ENCODE assay signal across 36 mouse cellular contexts in the genomic region with DNA sequence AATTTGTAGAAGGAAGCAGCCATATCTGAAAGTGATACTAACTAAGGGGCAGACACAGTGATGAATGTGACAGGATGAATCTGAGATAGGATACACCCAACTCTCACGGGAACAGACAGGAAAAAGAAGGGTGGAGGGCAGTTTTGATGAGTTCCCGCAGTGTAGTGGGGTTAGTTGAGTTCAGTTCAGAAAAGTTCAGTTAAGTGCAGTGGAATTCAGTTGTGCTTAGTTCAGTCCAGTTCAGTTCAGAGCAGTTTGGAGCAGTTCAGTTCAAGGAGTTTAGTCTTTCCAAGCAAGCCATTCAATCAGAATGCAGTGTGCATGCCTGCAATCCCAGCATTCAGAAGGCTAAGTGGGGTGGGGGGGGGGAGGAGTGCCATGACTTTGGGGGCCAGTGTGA. TPM values are rescaled to one million over a fixed set of nuclear protein-coding genes. Genes with fewer than 3 reads are reported as not detected.
"Had no signal": no experiment of that assay in that cellular context is flagged by ENCODE, and none has a peak within 500 bp of the region (broad histone marks: within the 10 kb centered on the region; RNA-seq: fewer than 3 reads in every experiment).

No protein-coding gene starts in this region.

- H3K9me3 ChIP-seq: limb, embryonic 10.5 days; limb, embryonic 12.5 days; limb, embryonic 13.5 days; limb, embryonic 15.5 days; liver, embryonic 12.5 days; liver, embryonic 13.5 days; liver, embryonic 15.5 days; lung, embryonic 15.5 days; megakaryocyte, embryonic 14.5 days; midbrain, embryonic 10.5 days; midbrain, embryonic 12.5 days; midbrain, embryonic 13.5 days; midbrain, embryonic 15.5 days; neural tube, embryonic 12.5 days; neural tube, embryonic 13.5 days had no signal

- H3K4me1 ChIP-seq: liver, embryonic 12.5 days; liver, embryonic 13.5 days; liver, embryonic 15.5 days; megakaryocyte, embryonic 14.5 days; midbrain, embryonic 10.5 days; midbrain, embryonic 12.5 days; midbrain, embryonic 13.5 days; midbrain, embryonic 15.5 days; neural tube, embryonic 12.5 days; neural tube, embryonic 13.5 days had no signal

- DNase-seq: left cerebral cortex, postnatal 4 days; liver; liver, embryonic 13.5 days; liver, postnatal 0 days; lung, adult 18-20 months; lung, adult 2 months; lung, embryonic 14.5 days; lung, postnatal 10 days; lung, postnatal 14 days; lung, postnatal 36 days; lung, postnatal 4 days; midbrain, embryonic 14.5 days had no signal

- H3K4me3 ChIP-seq: limb, embryonic 10.5 days; limb, embryonic 12.5 days; limb, embryonic 13.5 days; limb, embryonic 15.5 days; liver, embryonic 12.5 days; liver, embryonic 13.5 days; liver, embryonic 15.5 days; lung, embryonic 15.5 days; megakaryocyte, embryonic 14.5 days; midbrain, embryonic 10.5 days; midbrain, embryonic 12.5 days; midbrain, embryonic 13.5 days; midbrain, embryonic 15.5 days; myocyte; neural tube, embryonic 12.5 days; neural tube, embryonic 13.5 days had no signal

- H3K9ac ChIP-seq: limb, embryonic 12.5 days; limb, embryonic 13.5 days; limb, embryonic 15.5 days; liver, embryonic 12.5 days; liver, embryonic 13.5 days; liver, embryonic 14.5 days; liver, embryonic 15.5 days; liver, postnatal 0 days; lung, embryonic 14.5 days; lung, embryonic 15.5 days; midbrain, embryonic 12.5 days; midbrain, embryonic 13.5 days; midbrain, embryonic 15.5 days; neural tube, embryonic 12.5 days; neural tube, embryonic 13.5 days had no signal

- H3K4me2 ChIP-seq: limb, embryonic 12.5 days; limb, embryonic 13.5 days; limb, embryonic 15.5 days; liver, embryonic 11.5 days; liver, embryonic 12.5 days; liver, embryonic 13.5 days; liver, embryonic 15.5 days; lung, embryonic 14.5 days; lung, embryonic 15.5 days; midbrain, embryonic 11.5 days; midbrain, embryonic 12.5 days; midbrain, embryonic 13.5 days; midbrain, embryonic 15.5 days; neural tube, embryonic 12.5 days; neural tube, embryonic 13.5 days had no signal

- ATAC-seq: liver, embryonic 12.5 days; liver, postnatal 0 days; lung, postnatal 0 days; midbrain, embryonic 13.5 days; midbrain, embryonic 15.5 days; midbrain, embryonic 16.5 days had no signal

- H3K27ac ChIP-seq: limb, embryonic 10.5 days; limb, embryonic 12.5 days; limb, embryonic 13.5 days; limb, embryonic 15.5 days; liver, embryonic 12.5 days; liver, embryonic 13.5 days; liver, embryonic 14.5 days; liver, embryonic 15.5 days; lung, embryonic 15.5 days; macrophage; midbrain, embryonic 10.5 days; midbrain, embryonic 12.5 days; midbrain, embryonic 13.5 days; midbrain, embryonic 15.5 days; neural tube, embryonic 12.5 days; neural tube, embryonic 13.5 days had no signal

- H3K36me3 ChIP-seq: limb, embryonic 10.5 days; limb, embryonic 12.5 days; limb, embryonic 13.5 days; limb, embryonic 15.5 days; liver, embryonic 12.5 days; liver, embryonic 13.5 days; liver, embryonic 15.5 days; lung, embryonic 15.5 days; midbrain, embryonic 10.5 days; midbrain, embryonic 12.5 days; midbrain, embryonic 13.5 days; midbrain, embryonic 15.5 days; neural tube, embryonic 12.5 days; neural tube, embryonic 13.5 days had no signal

- H3K27me3 ChIP-seq: limb, embryonic 12.5 days; limb, embryonic 13.5 days; limb, embryonic 15.5 days; liver, embryonic 13.5 days; liver, embryonic 15.5 days; lung, embryonic 15.5 days; midbrain, embryonic 12.5 days; midbrain, embryonic 13.5 days; midbrain, embryonic 15.5 days; neural tube, embryonic 12.5 days; neural tube, embryonic 13.5 days had no signal

RNA-seq across cellular contexts. Expression of gene Col1a1, which starts 34.8 kb away (rescaled TPM):
- total RNA-seq: megakaryocyte progenitor cell, adult 5-6 weeks; megakaryocyte-erythroid progenitor cell, adult 5-6 weeks; monocyte, adult 5-6 weeks had no signal
